Mouse (Mus musculus): ENCODE results near the gene Vmn2r70. TPM values are rescaled to one million over a fixed set of nuclear protein-coding genes. Genes with fewer than 3 reads are reported as not detected.

Gene Vmn2r70
- not detected for total RNA-seq (2022)

DNA sequence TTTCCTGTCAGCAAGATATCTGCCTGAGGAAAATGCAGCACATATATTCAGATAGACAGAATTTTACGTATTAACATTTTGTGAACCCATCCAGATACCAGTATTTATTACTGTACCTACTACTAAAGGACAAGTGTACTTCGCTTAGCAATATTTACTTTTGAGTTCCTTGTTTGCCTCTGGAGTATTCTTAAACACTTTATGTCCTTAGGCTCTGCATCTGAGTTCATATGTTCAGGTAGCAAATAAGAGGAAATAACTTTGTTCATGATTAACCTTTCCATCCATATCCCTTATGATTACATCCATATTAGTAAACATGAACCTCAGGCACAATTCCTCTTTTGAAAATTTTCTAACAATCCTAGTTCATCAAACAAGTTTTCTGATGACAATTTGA lies at the start of gene Vmn2r70:
TSS of gene Vmn2r70 (minus strand) at position 101 of the 400 bp plus-strand sequence.
- DNase-seq (ENCODE audit: low spot score in 2 of 2), result no peak

DNA sequence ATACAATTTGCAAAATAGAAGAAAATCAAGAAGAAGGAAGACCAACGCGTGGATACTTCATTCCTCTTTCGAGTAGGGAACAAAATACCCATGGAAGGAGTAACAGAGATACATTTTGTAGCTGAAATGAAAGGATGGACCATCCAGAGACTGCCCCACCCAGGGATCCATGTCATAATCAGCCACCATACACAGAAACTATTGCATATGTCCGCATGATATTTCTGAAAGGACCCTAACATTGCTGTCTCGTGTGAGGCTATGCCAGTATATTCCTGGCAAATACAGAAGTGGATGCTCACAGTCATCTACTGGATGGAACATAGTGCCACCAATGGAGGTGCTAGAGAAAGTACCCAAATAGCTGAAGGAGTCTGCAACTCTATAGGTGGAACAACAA lies 6.2 kb downstream of the Vmn2r70 start, which contains the start of gene Vmn2r71:
TSS of gene Vmn2r71 (plus strand) at position 301 of the 400 bp plus-strand sequence.
- no peak for DNase-seq (ENCODE audit: low spot score in 2 of 2)

DNA sequence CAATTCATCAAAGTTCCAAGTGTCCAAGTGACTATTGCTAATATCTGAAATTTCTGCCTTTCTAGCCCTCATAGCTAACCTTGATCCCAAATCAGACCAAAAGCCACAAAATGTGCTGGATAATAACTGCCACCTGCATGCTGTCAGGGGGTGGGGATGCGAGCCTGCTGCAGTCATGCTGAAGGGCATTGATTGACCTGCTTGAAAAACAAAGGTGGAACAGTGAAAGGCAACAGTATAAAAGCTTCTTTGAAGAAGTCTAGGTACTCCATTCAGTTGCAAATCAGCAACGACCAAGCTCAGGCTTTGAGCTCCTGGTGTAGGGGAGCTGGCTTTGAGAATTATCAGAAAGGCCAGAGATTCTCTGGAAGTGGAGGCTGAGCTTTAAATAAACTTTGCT lies 25.9 kb downstream of the Vmn2r70 start:
- no peak for DNase-seq (ENCODE audit: low spot score in 2 of 2)

DNA sequence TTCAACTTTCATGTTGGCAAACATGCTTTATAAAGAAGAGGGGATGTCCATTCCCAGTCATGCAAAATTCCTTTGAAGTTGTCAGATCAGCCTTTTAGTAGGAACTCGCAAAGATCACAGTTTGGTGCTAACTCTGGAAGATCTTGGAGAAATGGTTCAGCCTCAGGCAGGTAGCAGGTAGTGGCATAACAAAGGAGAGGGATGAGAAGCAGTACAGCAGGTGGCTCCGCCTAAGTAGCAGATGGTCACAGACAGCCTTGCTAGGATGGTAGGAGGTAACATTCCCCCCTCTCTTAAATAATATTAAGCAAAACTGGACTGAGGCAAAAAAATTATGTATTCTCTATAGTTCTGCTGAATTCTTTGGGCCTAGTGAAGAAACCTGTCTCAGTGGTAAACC lies 26.9 kb downstream of the Vmn2r70 start:
- DNase-seq (ENCODE audit: low spot score in 2 of 2), result no peak

Other genes with a start within 250 kb of the Vmn2r70 start
- gene Vmn2r69, start 153.3 kb downstream of the Vmn2r70 start, total RNA-seq (2022), result not detected
- gene Vmn2r71, start 6.1 kb downstream of the Vmn2r70 start, total RNA-seq (2022), result not detected
- not detected for gene Vmn2r72, start 185.9 kb upstream of the Vmn2r70 start, total RNA-seq (2022)

Measured in left cerebral cortex, adult 8-10 months (tissue).